Mouse (Mus musculus): ENCODE results near the gene Fbxl17.

Fbxl17 gene

DNA sequence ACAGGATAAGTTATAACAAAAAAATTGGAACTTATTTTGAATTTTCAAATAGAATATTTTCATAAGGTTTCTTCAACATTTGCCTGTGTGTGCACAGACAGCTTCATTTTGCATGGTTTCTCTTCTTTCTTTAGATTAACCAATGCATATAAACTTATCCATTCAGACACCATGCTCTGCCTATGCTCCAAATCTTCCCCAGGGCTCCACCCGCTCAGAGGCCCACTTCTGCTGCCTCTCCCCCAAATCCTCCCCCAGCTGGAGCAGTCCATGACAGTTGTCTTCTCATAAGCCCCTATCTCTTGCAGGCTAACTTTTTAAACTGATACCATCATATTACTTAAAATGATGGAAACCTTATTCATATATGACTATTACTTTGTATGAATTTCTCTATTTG, 282.8 kb downstream of the Fbxl17 start:
- DNase-seq (ENCODE audit: low read depth, low spot score) = no peak

- no peak for DNase-seq (ENCODE audit: low read depth, low spot score)
These were observed 287.8 kb downstream of the Fbxl17 start for GRCm38 (mm10) chr17:63212018-63212417.

DNA sequence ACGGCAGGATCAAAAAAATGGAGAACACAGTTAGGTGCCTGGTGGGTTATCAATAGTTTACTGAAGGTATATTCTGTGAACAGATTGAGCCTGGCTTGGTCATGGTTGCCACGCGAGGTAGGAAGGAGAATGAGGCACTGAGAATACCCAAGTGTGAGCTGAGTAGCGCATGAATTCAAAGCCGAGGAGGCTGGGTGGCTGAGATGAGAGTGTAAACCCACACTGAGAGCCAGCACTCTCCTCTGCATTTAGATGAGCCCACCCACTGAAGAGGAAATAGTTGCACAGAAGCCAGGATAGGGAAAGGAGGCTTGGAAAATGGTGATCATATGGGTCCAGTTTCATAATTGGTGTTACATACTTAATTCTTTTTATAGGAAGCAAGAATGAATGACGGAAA, 290.7 kb downstream of the Fbxl17 start:
- no peak for DNase-seq (ENCODE audit: low read depth, low spot score)

DNA sequence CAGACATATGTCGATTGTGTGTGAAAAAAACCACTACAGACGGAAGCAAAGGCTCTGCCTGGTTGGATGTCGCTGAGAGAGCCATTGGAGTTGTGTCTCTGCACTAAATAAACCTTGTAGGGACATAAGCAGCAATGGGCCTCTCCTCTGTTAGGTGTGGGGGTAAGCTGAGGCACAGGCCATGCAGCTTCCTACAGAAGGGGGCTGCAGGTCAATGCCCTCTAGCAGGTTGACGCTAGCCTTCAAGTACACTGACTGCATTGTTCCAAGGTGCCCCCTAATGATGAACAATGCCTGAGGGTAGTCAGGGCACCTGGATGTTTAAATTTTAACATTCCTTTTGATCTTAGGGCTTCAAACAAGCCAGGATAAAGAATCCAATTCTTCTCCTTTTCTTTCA, 291.5 kb downstream of the Fbxl17 start:
- no peak for DNase-seq (ENCODE audit: low read depth, low spot score)

DNA sequence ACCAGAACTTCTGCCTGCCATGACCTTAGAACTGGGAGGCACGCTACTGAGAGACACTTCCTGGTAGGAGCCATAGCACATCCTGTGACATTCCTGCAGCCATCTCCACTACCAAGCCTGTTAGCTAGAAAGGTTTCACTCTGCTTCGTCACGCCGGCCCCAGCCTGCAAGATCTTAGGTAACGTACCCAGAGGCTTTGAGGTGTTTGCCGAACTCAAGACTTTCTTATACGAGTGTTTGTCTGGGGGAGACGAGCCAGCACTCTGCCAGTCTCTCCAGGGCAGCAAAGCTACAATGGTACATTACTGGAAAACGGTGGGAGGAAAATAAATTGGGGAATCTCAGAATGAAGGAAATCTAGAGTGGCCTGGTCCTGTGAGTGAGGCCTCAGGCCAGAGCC, 292.1 kb downstream of the Fbxl17 start:
- no peak for DNase-seq (ENCODE audit: low read depth, low spot score)

DNA sequence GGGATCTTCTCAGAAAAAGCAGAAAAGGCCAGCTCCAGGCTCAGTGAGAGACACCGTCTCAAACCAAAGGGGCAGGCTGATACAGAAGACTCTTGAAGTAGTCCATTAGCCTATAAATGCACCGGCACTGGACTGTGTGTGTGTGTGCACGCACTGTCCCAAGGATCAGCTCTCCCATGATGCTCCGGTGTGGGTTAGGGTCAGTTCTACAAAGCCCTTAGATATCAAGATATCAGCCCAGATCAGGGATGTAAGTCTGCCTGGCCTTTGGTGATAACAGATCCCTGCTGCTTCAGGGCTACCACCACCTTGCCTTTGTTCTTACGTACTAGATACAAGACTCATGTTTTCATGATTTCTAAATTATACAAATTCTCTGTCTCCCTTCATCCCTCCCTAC, 294.5 kb downstream of the Fbxl17 start:
- no peak for DNase-seq (ENCODE audit: low read depth, low spot score)

- no peak for DNase-seq (ENCODE audit: low read depth, low spot score)
These were observed 296.1 kb downstream of the Fbxl17 start for GRCm38 (mm10) chr17:63203582-63204190.

DNA sequence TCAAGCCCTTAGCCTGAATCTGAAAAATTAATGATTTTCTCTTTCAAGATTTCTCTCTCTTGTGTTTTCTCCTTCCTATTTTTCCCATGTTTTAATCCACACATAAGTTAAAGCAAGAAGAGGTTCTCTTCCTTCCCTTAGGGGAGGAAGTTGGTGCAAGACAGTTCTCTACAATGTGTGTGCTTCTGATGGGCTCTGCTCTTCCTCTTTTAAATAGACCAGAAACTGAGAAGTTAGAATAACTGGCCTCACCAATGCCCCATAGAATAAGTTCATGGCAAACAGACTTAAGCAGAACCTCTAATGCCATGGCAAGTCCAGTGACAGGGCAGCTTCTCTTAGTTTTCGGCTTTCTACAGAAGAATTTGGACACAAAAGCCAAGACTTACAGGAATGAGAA, 301.1 kb downstream of the Fbxl17 start:
- DNase-seq (ENCODE audit: low read depth, low spot score) = no peak

DNA sequence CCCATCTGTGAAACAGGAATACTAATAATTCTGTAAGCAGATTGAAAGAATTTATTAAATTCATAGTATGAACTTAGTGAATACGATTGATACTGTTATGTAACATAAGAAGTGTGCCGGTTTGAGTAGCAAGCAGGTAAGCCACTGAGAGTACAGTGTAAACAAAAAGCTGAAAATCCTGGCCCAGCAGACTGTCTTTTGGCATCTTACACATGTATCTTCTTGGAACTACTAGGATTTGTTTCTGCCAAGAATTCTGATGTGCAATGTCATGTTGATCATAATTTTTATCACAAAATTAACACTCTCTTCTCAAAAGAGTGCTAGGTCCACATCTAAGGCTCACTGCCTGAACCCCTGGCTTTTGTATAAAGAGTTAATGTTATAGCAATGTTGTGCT, 304.3 kb downstream of the Fbxl17 start:
- DNase-seq (ENCODE audit: low read depth, low spot score) = no peak

- DNase-seq (ENCODE audit: low read depth, low spot score) = no peak
These were observed 306.6 kb downstream of the Fbxl17 start for GRCm38 (mm10) chr17:63193196-63193595.

DNA sequence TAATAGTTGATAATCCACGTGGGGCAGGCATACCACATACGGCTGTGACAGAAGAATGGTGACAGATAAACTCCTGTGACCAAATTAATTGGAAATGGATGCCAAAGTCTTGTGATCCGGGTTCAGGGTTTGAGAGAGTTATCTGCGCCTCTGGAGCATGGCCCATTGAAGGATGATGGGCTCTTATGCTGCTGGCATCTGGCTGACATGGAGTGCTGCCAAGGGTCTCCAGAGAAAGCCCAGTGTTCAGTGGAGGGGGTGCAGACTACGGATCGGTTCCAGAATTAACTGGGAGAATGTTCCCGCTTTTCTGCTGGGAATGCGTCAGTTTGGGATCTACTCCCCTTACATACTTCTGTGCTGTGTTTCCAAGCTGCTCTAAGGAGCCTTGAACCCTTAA, 308.5 kb downstream of the Fbxl17 start:
- no peak for DNase-seq (ENCODE audit: low read depth, low spot score)

DNA sequence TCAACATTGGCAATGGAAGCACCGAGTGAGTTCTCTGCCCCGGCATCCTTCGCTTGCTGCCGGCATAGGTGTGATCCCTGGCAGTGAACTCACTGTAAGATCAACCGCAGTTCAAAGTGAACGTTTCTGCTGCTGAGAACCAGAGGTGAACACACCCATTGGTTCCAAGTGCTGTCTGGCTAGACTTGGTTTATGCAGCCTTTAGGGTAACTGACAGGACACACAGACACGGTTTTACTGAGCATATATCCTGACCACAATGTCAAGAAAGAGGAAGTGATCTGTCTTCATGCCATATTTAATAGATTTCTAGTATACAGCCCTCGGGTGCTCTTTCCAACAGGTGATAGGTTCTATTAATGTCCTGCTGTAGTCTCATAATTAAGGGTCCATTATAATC, 310.5 kb downstream of the Fbxl17 start:
- DNase-seq (ENCODE audit: low read depth, low spot score) = no peak

- no peak for DNase-seq (ENCODE audit: low read depth, low spot score)
These were observed 314.3 kb downstream of the Fbxl17 start for GRCm38 (mm10) chr17:63185531-63185930.

DNA sequence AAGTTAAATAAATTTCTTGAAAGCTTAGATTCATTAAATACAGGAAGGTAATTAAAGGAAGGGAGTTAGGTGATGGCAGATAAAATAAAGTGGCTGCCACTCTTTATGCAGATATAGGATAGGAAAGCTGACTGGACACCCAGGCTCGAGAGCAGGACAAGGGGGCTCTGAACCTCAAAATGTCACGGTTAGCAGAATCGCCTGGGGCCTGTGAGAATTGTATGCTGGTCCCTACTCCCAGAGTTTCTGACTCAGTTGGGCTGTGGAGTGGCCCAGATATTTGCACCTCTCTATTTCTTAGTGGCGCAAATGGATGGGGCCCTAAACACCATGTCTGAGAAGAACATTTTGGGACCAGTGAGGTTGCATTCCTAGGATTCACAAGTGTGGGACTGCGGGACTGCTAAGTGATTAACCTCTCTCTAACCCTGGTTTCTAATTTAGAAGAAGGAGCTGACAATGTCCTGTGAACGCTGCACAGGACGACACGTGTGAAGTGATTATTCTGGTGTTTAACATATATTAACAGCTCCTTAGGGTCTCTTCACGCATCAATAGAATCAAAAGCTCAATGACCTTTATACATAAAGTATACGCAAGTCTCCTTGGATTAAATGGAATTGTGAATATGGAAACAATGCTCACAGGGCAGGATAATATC, 314.8 kb downstream of the Fbxl17 start:
- DNase-seq (ENCODE audit: low read depth, low spot score) = no peak

DNA sequence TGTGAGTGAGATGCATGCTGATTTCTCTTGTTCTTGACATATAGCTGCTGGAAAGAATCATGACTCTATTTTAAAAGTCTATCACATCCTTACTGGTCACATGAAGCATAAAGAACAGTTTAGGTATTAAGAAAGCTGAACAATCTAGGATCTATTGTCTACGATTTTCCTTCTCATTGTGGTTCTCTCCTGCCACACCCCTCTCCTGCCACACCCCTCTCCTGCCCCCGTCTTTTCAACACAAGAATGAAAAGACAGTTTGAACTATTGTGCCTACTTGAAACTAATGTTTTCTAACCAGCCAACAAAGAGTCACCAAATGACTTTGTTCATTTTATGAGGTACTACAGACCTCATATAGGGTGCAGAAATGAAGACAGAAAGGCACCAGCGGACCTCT, 316.4 kb downstream of the Fbxl17 start:
- no peak for DNase-seq (ENCODE audit: low read depth, low spot score)

GRCm38 (mm10) chr17:63181661-63182060, 318.2 kb downstream of the Fbxl17 start:
- no peak for DNase-seq (ENCODE audit: low read depth, low spot score)

DNA sequence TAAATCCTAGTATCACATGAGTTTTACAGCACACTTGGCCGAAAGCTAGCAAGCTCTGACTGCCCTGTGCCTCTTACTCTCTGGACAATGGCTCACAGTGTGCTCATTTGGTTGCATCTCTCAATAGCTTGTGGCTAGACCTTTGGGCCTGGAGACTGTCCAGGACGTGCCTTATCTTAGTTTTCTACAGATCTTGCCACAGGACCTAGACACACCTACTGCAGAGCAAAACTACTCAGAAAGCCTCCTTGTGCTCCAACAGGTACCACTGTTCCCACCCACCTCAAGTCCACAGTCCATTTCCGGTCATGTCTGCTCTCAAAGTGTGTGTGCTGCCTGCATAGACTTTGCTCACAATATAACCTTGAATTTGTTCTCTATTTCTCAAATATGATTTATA, 319.8 kb downstream of the Fbxl17 start:
- no peak for DNase-seq (ENCODE audit: low read depth, low spot score)

- DNase-seq (ENCODE audit: low read depth, low spot score) = no peak
These were observed 321.5 kb downstream of the Fbxl17 start for GRCm38 (mm10) chr17:63178331-63178730.

GRCm38 (mm10) chr17:63176411-63176810, 323.4 kb downstream of the Fbxl17 start:
- DNase-seq (ENCODE audit: low read depth, low spot score) = no peak

- no peak for DNase-seq (ENCODE audit: low read depth, low spot score)
These were observed 327.1 kb downstream of the Fbxl17 start for GRCm38 (mm10) chr17:63172697-63173096.

DNA sequence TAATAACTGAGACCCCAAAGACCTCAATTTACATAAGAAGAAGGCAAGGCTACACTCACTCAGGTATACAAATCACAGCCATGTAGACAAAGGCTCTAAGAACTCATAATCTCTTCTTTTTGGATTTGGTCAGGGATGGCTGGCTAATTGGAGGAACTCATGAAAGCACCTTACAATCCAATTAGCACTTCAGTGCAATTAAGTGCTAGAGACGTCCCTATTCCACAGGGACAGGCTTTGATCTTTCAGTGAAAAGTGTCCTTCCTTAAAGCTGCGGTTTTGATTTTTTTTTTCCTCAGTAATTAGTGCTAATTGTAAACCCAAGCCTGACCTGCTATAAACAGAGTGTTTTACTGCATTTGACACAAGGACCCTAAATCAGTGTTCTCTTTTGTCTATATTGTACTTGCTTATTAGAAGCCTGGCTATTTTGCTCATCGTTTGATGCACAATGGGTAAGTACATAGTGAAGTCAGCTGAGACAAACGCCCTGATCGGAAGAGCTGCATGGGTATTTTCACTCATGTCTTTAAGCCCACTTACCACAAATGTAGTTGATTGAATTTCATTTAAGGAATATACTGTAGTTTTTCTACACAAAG, 327.8 kb downstream of the Fbxl17 start:
- no peak for DNase-seq (ENCODE audit: low read depth, low spot score)

DNA sequence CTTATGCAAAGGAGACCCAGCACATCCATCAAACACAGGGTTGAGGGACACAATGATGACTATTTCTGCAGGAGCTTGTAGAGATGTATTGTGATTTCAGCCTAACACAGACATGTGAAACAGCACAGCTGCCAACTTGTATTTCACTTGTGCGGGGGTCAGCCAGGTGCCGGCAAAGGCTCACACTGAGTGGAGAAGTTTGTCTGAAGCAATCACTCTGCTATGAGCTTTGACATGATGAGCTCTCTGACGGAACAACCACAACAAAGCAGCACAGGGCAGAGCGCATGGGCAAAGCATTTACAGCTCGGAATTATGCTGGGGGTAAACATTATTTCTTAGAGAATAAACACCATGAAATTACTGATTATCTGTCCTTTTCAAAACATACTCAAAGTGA, 328.6 kb downstream of the Fbxl17 start:
- no peak for DNase-seq (ENCODE audit: low read depth, low spot score)

- no peak for DNase-seq (ENCODE audit: low read depth, low spot score)
These were observed 331.6 kb downstream of the Fbxl17 start for GRCm38 (mm10) chr17:63168019-63168788.

Measured in brain, embryonic 18.5 days (tissue).